Mouse (Mus musculus) adrenal gland, postnatal 14 days (tissue): ENCODE data around the gene Dchs2. TPM values are rescaled to one million over a fixed set of nuclear protein-coding genes. Genes with fewer than 3 reads are reported as not detected.

ENCODE experiments used
- DNase-seq: peaks from one replicate; pipeline ENCODE4 v3.0.0; 2021; ENCODE audit warnings: mixed read lengths
- total RNA-seq: library from RNA; stranded (reverse); gene quantifications from 2 replicates; pipeline ENCODE4 v1.2.3, GENCODE M21; 2021

The Dchs2 gene
- total RNA-seq, 1 experiment from 2014 or later: 1.3 TPM

- no peak for DNase-seq
Measured at GRCm38 (mm10) chr3:83259421-83259820, 131.7 kb downstream of the Dchs2 start.

- no peak for DNase-seq
Measured at GRCm38 (mm10) chr3:83266009-83266408, 138.3 kb downstream of the Dchs2 start.

- no peak for DNase-seq
Measured at GRCm38 (mm10) chr3:83270228-83270627, 142.5 kb downstream of the Dchs2 start.

- DNase-seq: no peak
Measured at GRCm38 (mm10) chr3:83270982-83271381, 143.2 kb downstream of the Dchs2 start.

GRCm38 (mm10) chr3:83273555-83274244, 146.0 kb downstream of the Dchs2 start:
- DNase-seq: peak; percentile 81

- no peak for DNase-seq
Measured at GRCm38 (mm10) chr3:83275703-83276102, 148.0 kb downstream of the Dchs2 start.

GRCm38 (mm10) chr3:83283882-83284281, 156.1 kb downstream of the Dchs2 start:
- DNase-seq: no peak

- DNase-seq: peak; percentile 58
Measured at GRCm38 (mm10) chr3:83286975-83287405, 159.2 kb downstream of the Dchs2 start.

GRCm38 (mm10) chr3:83288118-83288840, 160.5 kb downstream of the Dchs2 start:
- no peak for DNase-seq

GRCm38 (mm10) chr3:83290482-83290881, 162.7 kb downstream of the Dchs2 start:
- DNase-seq: no peak

GRCm38 (mm10) chr3:83290953-83291352, 163.2 kb downstream of the Dchs2 start:
- no peak for DNase-seq

GRCm38 (mm10) chr3:83299783-83300382, 172.1 kb downstream of the Dchs2 start:
- DNase-seq: no peak

- DNase-seq: peak; percentile 16
Measured at GRCm38 (mm10) chr3:83303876-83304275, 176.1 kb downstream of the Dchs2 start.

- DNase-seq: peak; percentile 14
Measured at GRCm38 (mm10) chr3:83345928-83346327, 218.2 kb downstream of the Dchs2 start.

GRCm38 (mm10) chr3:83368500-83369068, 240.8 kb downstream of the Dchs2 start:
- no peak for DNase-seq

GRCm38 (mm10) chr3:83369871-83370270, 242.1 kb downstream of the Dchs2 start:
- no peak for DNase-seq

GRCm38 (mm10) chr3:83374333-83374732, 246.6 kb downstream of the Dchs2 start:
- no peak for DNase-seq

- no peak for DNase-seq
Measured at GRCm38 (mm10) chr3:83376834-83377233, 249.1 kb downstream of the Dchs2 start.
